Mouse (Mus musculus) forebrain, embryonic 16.5 days (tissue): ENCODE measurements at regions not wholly inside any gene's neighbourhood (a gene's known extent, or its start where the extent isn't known, plus 50 kb on each side); places are given as distances from the start of the nearest gene placed in this dataset.
"Not testable (repeated sequence)": the region's sequence is repeated elsewhere in the genome, so short reads cannot be mapped to it uniquely, and the experiment has no call there.

Experiments used
- ATAC-seq: fragments of 200-750 bp; cut with Nextera tagmentation; 2 replicates; pipeline ENCODE4 v1.8.0; 2017; ENCODE audit warnings: mild to moderate bottlenecking, moderate library complexity
- H3K27ac ChIP-seq: fragments of 300-500 bp; sonication (generic); 2 replicates; pipeline ENCODE4 v1.5.1; 2014; ENCODE audit warnings: low read length, control low read depth
- H3K27me3 ChIP-seq: fragments of 300-500 bp; sonication (generic); replicated peaks from 2 replicates; pipeline ENCODE4 v1.6.1; 2014; ENCODE audit warnings: low read length; ENCODE audit not compliant: control insufficient read depth, insufficient read depth
- H3K36me3 ChIP-seq: fragments of 300-500 bp; sonication (generic); 2 replicates; pipeline ENCODE4 v1.6.1; 2014; ENCODE audit not compliant: control insufficient read depth, insufficient read depth
- H3K4me1 ChIP-seq: fragments of 300-500 bp; sonication (generic); replicated peaks from 2 replicates; pipeline ENCODE4 v1.6.1; 2014; ENCODE audit warnings: low read length; ENCODE audit not compliant: control insufficient read depth, insufficient read depth
- H3K4me2 ChIP-seq: fragments of 300-500 bp; sonication (generic); 2 replicates; pipeline ENCODE4 v1.6.1; 2014; ENCODE audit warnings: mild to moderate bottlenecking, low read length, control low read depth
- H3K4me3 ChIP-seq: fragments of 300-500 bp; sonication (generic); replicated peaks from 2 replicates; pipeline ENCODE4 v1.5.1; 2014; ENCODE audit warnings: mild to moderate bottlenecking, low read length, control low read depth
- H3K9ac ChIP-seq: fragments of 300-500 bp; sonication (generic); replicated peaks from 2 replicates; pipeline ENCODE4 v1.6.1; 2014; ENCODE audit warnings: low read depth, low read length, control low read depth
- H3K9me3 ChIP-seq: fragments of 300-500 bp; sonication (generic); 2 replicates; pipeline ENCODE4 v1.6.1; 2016; ENCODE audit warnings: low read length; ENCODE audit not compliant: control insufficient read depth
- WGBS: fragments of 180-500 bp; shearing (Covaris S2); extraction: QIAGEN DNeasy Blood & Tissue Kit; methylation state at CpG from one replicate; pipeline ENCODE4 v1.1.7; 2014; 5-methylcytosine and 5-hydroxymethylcytosine counted together

DNA sequence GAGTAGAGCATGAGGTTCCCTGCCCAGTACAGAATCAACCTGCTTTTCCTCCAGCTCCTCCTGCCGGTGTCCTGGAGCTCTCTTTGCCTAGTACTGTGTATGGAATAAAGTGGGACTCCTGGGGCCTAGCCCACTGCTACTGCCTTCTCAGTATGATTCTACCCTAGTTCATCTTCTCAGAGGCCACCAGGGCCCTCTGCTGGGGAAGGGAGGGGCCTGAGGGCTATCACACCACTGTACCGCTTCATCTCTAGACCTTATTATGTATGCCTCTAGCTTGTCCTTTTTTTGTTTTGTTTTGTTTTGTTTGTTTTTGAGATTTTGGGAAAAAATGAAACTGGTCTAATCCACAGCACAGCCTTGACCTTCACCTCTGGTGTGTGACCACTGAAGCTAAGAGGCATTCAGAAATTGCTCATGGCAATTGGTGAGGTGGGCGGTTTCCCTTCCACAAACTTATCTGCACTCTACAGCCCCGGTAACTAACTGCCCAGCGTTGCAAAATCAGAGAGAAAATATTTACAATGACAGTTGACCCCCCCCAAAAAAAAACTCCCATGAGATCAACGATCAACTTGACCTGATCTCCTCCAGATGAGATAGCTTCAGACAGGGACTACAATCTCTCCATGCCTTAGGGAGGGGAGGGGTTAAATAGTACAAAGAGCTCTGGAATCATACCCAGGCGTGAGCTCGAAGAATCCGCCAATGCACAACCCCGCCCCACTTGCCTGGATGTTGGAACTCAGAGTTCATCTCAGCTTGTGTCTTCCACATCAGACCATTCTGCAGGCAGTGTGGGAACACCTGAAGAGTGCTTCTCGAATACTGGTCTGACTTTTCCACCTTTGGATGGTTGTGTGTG is 168.8 kb downstream of the Tomm20 start:
- no peaks in the 10 kb centered on the region for H3K27me3 ChIP-seq
- H3K4me2 ChIP-seq: no peak overlapping the region
- no peaks in the 10 kb centered on the region for H3K9me3 ChIP-seq
- ATAC-seq: no peak
- no peak overlapping the region for H3K9ac ChIP-seq
- no peak overlapping the region for H3K27ac ChIP-seq
- no peaks in the 10 kb centered on the region for H3K4me1 ChIP-seq
- WGBS: 90% methylated on average over 11 of the region's 11 CpGs
- no peaks in the 10 kb centered on the region for H3K36me3 ChIP-seq
- no peak overlapping the region for H3K4me3 ChIP-seq

- no peak for ATAC-seq
- Histone ChIP-seq H3K4me1 (no peaks in the 10 kb centered on the region), H3K9ac (no peak overlapping the region), H3K27me3 (no peaks in the 10 kb centered on the region), H3K27ac (no peak overlapping the region), H3K9me3 (no peaks in the 10 kb centered on the region), H3K4me2 (no peak overlapping the region), H3K4me3 (no peak overlapping the region), H3K36me3 (no peaks in the 10 kb centered on the region)
- 82% methylated on average over 3 of the region's 3 CpGs for whole genome bisulfite sequencing
Observed at GRCm38 (mm10) chr8:126775334-126775733, 170.3 kb downstream of the Tomm20 start.

GRCm38 (mm10) chr8:126774816-126775215 is 170.8 kb downstream of the Tomm20 start:
- H3K4me2 ChIP-seq: no peak overlapping the region
- no peak for ATAC-seq
- no peaks in the 10 kb centered on the region for H3K36me3 ChIP-seq
- WGBS: 85% methylated on average over 7 of the region's 7 CpGs
- H3K4me1 ChIP-seq: no peaks in the 10 kb centered on the region
- H3K9ac ChIP-seq: no peak overlapping the region
- H3K9me3 ChIP-seq: no peaks in the 10 kb centered on the region
- H3K4me3 ChIP-seq: no peak overlapping the region
- no peaks in the 10 kb centered on the region for H3K27me3 ChIP-seq
- no peak overlapping the region for H3K27ac ChIP-seq

GRCm38 (mm10) chr8:126772748-126773147 is 172.9 kb downstream of the Tomm20 start:
- no peak for ATAC-seq
- Histone ChIP-seq H3K4me2 (no peak overlapping the region), H3K4me3 (no peak overlapping the region)

DNA sequence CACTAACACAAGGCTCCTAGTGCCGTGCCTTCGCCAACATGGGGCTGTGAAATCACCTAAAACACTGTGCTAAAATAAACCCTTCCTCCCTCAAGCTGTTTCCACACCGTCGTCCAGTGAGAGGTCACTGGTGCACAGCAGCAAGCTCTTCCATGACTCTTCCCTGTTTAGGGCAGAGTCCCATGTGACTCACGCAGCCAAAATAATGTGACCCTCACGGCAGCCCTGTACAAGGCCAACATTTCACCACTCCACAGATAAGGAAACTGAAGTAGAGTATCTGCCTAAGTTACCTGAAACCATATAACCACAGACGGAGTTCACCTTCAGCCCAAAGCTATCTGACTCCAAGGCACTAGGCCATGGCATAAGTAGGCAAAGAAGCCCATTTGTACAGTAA is 173.4 kb downstream of the Tomm20 start:
- H3K27me3 ChIP-seq: no peaks in the 10 kb centered on the region
- no peaks in the 10 kb centered on the region for H3K4me1 ChIP-seq
- ATAC-seq: no peak
- no peak overlapping the region for H3K27ac ChIP-seq
- H3K4me3 ChIP-seq: no peak overlapping the region
- H3K9ac ChIP-seq: no peak overlapping the region
- no peak overlapping the region for H3K4me2 ChIP-seq
- H3K9me3 ChIP-seq: no peaks in the 10 kb centered on the region
- WGBS: 86% methylated on average over 7 of the region's 7 CpGs
- H3K36me3 ChIP-seq: no peaks in the 10 kb centered on the region

More at GRCm38 (mm10) chr8:126772748-126773147, 172.9 kb downstream of the Tomm20 start:
- Histone ChIP-seq H3K36me3 (no peaks in the 10 kb centered on the region), H3K9me3 (no peaks in the 10 kb centered on the region), H3K4me1 (no peaks in the 10 kb centered on the region), H3K9ac (no peak overlapping the region), H3K27me3 (no peaks in the 10 kb centered on the region), H3K27ac (no peak overlapping the region)
- WGBS: 90% methylated on average over 11 of the region's 11 CpGs

- not testable (repeated sequence) for ATAC-seq, H3K27me3 ChIP-seq, H3K4me3 ChIP-seq, H3K4me1 ChIP-seq, H3K27ac ChIP-seq, H3K4me2 ChIP-seq, H3K9ac ChIP-seq, H3K9me3 ChIP-seq, H3K36me3 ChIP-seq
- WGBS: 55% methylated on average over 2 of the region's 2 CpGs
Observed at GRCm38 (mm10) chr8:126770374-126770773, 175.3 kb downstream of the Tomm20 start.

DNA sequence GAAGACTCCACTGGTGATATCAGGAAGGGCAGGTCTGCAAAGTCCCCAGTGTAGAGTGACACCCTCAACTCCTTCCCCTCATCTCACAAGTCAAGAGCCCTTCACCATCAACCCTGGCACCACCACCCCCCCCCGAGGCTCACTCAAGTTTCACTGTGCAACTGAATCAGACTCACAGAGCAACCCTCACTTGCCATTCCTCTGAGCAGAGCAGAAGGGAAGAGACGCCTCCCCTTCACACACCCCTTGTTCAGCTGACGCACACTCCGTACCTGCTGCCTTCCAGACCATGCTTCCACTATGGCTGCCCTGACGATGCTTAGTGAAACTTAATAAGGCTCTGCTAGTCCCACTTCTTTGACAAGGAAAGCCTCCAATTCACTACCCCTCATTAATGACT is 174.4 kb upstream of the Irf2bp2 start:
- no peak for ATAC-seq

DNA sequence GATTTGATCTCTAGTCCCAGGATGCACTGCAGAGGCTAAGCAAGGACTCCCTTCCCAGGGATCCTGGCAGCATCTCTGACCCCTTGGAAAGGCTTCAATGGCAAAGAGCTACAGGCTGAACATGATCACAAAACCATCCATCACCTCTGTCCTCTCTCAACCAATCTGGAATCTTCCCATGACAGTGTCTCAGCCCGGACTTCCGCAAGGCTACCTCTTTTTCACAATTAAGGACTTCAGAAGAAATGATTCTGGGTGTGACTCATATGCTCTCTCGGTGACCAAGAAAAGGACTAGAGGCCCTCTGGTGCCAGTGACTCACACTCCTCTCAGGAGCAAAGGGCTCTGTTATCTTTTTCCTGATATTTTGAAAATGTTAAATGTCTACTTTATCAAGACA is 173.6 kb upstream of the Irf2bp2 start:
- no peaks in the 10 kb centered on the region for H3K27me3 ChIP-seq
- no peaks in the 10 kb centered on the region for H3K9me3 ChIP-seq
- no peaks in the 10 kb centered on the region for H3K36me3 ChIP-seq
- no peak overlapping the region for H3K4me3 ChIP-seq
- no peak overlapping the region for H3K27ac ChIP-seq
- no peaks in the 10 kb centered on the region for H3K4me1 ChIP-seq
- no peak overlapping the region for H3K9ac ChIP-seq
- ATAC-seq: no peak
- WGBS: 98% methylated on average over 3 of the region's 3 CpGs
- no peak overlapping the region for H3K4me2 ChIP-seq

More for the DNA sequence above, 174.4 kb upstream of the Irf2bp2 start:
- Histone ChIP-seq H3K9ac (no peak overlapping the region), H3K36me3 (no peaks in the 10 kb centered on the region), H3K27me3 (no peaks in the 10 kb centered on the region), H3K4me3 (no peak overlapping the region), H3K4me2 (no peak overlapping the region), H3K4me1 (no peaks in the 10 kb centered on the region), H3K27ac (no peak overlapping the region), H3K9me3 (no peaks in the 10 kb centered on the region)
- 88% methylated on average over 5 of the region's 5 CpGs for WGBS

DNA sequence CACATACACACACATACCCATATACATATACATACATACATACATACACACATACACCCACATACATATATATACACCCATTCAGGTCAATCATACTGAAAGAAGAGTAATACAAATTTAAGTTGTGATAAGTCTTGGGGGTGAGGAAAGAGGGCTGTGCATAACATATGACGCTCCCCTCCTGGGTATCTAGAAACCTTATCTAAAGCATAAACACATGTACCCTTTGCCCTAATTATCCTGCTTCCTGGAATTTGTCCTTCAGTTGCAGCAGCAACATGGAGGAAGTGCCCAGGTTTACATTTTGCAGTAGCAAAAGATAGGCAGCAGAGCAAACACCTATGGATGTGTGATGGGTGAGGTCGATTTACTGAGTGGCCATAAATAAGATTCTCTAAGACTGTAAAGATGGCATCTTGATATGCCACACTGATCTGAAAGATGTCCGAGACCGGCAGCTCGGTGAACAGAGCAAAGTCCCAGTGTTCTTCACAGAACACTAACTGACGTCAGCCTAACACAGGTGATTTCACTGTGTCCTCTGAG is 172.0 kb upstream of the Irf2bp2 start:
- Histone ChIP-seq H3K9me3 (no peaks in the 10 kb centered on the region), H3K4me2 (no peak overlapping the region), H3K36me3 (no peaks in the 10 kb centered on the region), H3K4me1 (no peaks in the 10 kb centered on the region), H3K9ac (no peak overlapping the region), H3K4me3 (no peak overlapping the region), H3K27ac (no peak overlapping the region), H3K27me3 (no peaks in the 10 kb centered on the region)
- WGBS: 94% methylated on average over 6 of the region's 6 CpGs
- no peak for ATAC-seq
